Mouse (Mus musculus): Measurements from ENCODE around the gene Ppp1r15b. TPM values are rescaled to one million over a fixed set of nuclear protein-coding genes. Genes with fewer than 3 reads are reported as not detected.

The Ppp1r15b gene
- 100 to 1,000 TPM; 165 to 167 TPM for total RNA-seq (2023)

DNA sequence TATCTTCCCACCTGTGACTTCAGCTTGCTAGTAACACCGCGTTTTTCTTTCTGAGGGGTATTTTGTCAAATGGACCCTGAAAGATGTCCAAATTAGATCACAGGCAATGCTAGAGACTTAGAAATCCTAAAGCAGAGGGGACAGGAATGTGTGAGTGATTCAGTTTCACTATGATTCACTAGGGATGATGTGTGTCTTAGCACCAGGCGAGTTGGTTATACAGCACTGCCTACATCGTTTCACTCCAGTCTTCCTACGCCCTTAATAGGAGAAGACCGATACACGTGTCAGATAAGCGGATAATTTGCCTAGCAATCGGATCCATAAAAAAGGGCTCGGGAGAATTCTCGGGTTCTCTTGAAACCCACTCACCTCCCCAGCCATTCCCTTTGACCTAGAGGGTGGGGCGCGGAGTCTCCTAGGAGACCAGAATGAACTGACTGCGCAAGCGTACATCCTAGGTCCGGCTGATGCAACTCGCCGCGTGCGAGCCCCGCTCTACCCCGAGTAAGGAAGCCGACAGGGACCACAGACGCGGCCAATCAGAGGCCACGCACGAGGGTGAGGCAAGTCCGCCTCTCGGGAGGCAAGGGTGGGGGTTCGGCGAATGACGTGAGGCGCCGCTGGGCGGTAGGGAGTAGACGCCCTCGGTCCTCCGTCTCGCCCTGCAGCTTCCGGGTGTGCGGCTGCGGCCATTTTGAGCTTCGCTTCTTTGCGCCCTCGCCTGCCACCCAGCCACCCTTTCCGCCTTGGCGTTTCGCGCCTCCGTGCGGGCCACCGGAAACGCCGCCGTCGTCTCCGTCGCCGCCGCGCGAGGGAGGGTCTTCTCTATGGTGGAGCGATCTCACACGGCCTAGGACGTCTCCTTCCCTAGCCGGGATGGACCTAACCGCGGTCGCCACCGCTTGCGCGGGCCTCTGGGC is at the start of gene Ppp1r15b:
TSS of gene Ppp1r15b (plus strand) at position 506 of the 923 bp plus-strand sequence.

DNA sequence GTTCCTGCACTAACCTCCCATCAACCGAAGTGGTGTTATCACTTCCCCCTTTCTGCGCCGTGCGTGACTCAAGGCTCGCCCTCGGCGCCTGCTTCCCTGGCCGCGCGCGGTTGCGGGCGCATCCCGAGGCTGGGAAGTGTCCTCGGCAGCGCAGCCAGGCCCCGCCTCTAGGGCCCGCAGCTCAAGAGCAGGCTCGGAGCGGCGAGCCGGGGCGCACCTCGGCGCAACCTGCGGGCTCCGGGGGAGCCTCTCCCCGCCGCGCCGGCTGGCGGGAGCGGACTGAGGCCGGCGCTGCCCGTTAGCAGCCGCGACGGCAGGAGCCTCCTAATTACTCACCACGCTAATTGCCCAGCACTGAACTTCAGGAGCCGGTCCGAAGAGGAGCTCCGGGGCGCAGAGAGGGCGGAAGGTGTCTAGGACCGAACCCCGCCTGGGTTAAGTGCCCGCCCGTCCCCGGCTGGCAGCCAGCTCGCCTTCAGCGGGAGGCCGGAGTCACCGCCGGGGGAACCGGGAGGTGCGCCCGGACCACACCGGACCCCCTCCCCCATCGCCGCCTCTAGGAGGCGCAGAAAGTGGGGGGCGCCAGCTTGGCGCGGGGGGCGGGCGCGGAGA is 33.0 kb downstream of the Ppp1r15b start, which contains the start of gene Plekha6:
TSS of gene Plekha6 (plus strand) at position 391 of the 612 bp plus-strand sequence.

Other genes with a start within 250 kb of the Ppp1r15b start
- gene Mdm4, start 100.6 kb upstream of the Ppp1r15b start, total RNA-seq (2023), result 100 to 1,000 TPM; 139 TPM
- 10 to 100 TPM; 10.7 to 12.3 TPM for gene Pik3c2b, start 85.5 kb upstream of the Ppp1r15b start, total RNA-seq (2023)
- 1 to 10 TPM; 3.5 to 4.5 TPM for gene Plekha6, start 33.1 kb downstream of the Ppp1r15b start, total RNA-seq (2023)
- gene Golt1a, start 178.7 kb downstream of the Ppp1r15b start, total RNA-seq (2023), result not detected
- gene Kiss1, start 190.7 kb downstream of the Ppp1r15b start, total RNA-seq (2023), result not detected
- not detected for gene Ren1, start 219.4 kb downstream of the Ppp1r15b start, total RNA-seq (2023)
- gene Etnk2, start 232.4 kb downstream of the Ppp1r15b start, total RNA-seq (2023), result under 1 TPM in 1 of 2 experiments, not detected in 1; 0.18 TPM